Mouse (Mus musculus) spleen, adult 2 months (tissue): ENCODE results near the gene Ccdc57.

Experiments used
- CTCF ChIP-seq: fragments of 200-500 bp; IDR thresholded peaks from 2 replicates; pipeline ENCODE4 v1.5.1; 2011; ENCODE audit warnings: mild to moderate bottlenecking, inconsistent platforms; ENCODE audit not compliant: insufficient read depth, insufficient read length, insufficient replicate concordance; ENCODE audit errors: extremely low read depth
- POLR2A ChIP-seq: fragments of 200-500 bp; IDR thresholded peaks from 2 replicates; pipeline ENCODE4 v1.6.1; 2011; ENCODE audit warnings: low read depth, low read length, inconsistent platforms

DNA sequence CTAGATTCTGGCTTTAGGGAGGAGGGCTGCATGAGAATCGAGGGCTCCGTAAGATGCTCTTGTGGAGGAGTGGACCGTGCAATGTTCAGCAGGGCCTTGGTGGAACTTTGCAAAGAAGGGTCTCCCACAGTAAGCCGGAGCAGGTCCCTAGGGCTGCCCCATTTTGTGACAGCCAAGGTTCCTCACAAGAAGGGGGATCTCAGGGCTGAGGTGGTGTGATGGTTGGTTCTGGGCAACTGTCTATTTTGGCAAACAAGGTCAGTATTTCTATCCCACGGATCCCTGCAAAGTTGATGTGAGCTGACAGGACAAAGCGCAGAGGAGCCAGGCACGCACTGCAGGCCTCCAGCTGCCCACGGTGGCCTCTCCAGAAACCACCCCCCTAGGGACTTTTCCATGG lies 18.6 kb upstream of the Ccdc57 start:
- no peak for TF ChIP-seq CTCF
- TF ChIP-seq POLR2A: no peak
